Mouse (Mus musculus) kidney, postnatal 25 days (tissue): Measurements from ENCODE around the gene Tmem223.
A peak's percentile ranks its signal among the peaks of the same experiment; 100 is the strongest.

Experiments
- DNase-seq, 2 experiments: peaks; one replicate each; pipeline ENCODE4 v3.0.0; 2021; ENCODE audit warnings: mixed read lengths in 2 of 2

The Tmem223 gene

DNA sequence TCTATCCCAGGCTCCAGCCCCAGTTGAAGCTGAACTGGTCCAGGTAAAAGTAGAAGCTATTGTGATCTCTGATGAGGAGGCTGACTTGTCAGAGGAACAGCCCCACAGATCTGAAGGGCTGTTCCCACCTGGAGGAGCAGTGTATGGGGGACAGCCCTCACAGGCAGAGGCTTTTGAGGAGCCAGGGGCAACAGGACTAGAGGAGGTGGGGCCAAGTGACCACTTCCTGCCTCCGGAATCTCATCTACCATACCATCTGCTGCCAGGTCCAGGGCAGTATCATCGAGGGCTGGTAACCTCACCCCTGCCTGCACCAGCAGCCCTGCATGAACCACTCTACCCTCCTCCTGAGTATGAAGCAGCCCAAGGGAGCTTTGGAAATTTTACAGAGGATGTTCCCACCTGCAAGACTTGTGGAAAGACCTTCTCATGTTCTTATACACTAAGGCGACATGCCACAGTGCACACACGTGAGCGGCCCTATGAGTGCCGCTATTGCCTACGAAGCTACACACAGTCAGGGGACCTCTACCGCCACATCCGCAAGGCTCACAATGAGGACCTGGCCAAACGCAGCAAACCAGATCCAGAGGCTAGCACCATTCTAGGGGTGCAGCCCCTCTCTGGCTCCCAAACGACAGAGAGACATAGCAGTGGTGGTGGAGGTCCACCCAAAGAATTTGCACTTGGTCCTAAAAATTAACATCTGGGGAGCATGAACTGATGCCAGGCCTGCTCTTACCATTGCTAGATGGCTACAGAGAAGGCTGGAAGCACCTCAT lies 33.3 kb downstream of the Tmem223 start:
- no peak for DNase-seq

DNA sequence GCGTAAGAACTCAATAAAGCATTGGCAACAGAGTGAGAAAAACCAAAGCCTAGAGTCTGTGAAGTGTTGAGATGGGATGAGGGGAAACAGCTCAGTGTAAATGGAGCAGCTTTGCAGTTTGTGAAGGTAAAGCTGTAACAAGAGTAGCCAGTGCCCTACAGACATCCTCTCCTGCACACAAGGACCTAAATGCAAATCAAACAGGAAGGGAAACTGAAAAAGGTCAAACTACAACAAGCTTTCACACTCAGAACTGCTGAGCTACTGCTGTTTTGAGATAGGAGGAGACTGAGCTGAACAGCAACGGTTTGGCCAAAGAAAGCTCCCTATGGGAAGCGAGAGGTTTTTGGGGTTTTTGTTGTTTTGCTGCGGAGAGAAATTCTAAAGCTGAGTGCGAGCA lies 36.0 kb downstream of the Tmem223 start:
- no peak for DNase-seq

DNA sequence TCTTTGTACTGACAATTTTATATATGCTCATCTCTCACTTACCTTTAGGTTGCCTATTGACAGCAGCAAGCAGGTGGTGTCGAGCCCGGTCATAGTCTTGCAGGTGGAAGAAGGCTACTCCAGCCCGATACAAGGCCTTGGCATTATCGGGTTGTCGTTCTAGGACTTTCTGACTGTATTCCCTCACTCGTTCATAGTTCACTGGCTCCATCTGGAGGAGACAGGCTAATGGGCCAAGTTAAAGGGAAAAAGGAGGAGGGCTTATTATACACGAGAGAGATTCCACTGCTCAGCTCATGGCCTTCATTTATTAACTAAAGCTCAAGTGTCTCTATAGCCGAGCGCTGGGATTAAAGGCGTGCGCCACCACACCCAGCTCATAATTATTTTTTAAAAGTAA lies 45.0 kb downstream of the Tmem223 start:
- DNase-seq, result peak; percentile 48 to 50

DNA sequence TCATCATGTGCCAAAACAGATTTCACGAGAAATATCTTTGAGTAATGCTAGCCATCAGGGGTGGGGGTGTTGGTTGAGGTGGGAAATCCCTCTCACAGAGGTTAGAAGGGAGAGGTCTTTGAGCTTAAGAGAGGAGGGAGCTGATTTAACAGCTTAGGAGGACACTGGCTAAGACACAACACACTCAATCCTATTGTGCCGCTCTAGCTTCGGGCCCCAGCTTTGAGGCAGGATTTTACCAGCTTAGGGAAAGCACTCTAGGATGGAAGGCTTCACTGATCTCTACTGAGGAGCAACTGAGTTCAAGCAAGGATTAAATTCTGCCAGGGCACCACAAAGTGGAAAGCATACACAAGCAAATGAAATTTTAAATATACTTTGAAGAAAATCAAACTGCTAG lies 46.2 kb downstream of the Tmem223 start:
- no peak for DNase-seq

DNA sequence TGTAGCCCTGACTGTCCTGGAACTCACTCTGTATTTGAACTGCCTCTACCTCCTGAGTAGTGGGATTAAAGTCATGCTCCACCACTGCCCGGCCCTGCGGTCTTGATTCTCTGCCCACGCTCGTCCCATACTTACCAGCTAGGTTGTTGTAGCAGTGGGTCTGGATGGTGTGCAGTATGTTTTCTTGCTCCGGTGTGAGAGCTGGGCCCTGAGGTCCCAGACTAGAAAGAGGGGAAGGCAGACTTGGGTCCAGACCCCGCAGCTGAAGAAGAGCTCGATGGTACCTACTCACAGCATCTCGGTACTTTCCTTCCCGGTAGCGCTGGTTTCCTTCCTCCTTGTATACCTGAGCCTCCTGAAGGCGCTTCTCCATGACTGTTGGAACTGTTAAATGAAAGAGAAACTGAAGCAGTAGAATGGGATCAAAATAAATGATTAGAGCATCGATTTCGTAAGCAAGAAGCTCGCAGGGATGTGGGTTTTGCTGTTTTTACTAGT lies 47.6 kb downstream of the Tmem223 start:
- DNase-seq, result peak in 1 of 2 experiments; percentile 43

DNA sequence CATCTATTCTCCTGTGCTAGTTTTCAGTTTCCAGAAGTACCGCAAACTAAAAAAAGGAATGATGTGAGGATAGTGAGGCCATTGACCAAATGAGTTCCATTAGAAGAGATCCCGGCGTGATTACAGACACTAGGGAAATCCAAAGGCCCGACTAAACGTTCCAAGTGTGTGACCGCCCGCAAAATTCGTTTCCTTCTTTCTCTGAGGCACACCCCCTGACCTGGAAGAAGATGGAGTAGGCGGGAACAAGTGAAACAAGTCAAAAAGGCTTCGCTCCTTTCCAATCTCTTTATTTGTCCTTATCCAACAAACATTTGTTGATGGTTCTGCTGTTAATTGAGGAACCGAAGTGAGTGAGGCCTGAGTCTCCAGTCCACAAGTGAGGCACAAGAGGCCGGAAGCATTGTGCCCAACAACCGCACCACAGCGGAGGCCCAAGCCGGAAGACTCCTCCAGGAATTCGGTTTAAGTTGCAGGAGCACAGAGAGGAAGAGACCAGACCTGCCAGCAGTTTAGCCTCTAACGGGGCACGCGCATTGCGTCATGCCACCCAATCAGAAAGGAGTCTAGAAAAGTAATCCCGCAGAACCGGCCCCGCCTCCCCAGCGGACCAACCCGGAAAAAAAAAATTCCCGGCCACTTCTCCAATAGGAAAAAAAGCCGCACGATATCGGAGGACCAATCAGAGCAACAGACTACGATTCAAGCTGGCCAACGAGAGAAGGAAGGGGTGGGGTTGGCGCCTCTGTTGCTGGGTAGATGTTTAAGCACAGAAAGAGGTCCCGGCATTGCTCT lies 48.2 kb downstream of the Tmem223 start, which contains the start of gene Ttc9c:
TSS of gene Ttc9c (minus strand) at position 533 of the 795 bp plus-strand sequence.
- DNase-seq, result peak; percentile 98 to 99

DNA sequence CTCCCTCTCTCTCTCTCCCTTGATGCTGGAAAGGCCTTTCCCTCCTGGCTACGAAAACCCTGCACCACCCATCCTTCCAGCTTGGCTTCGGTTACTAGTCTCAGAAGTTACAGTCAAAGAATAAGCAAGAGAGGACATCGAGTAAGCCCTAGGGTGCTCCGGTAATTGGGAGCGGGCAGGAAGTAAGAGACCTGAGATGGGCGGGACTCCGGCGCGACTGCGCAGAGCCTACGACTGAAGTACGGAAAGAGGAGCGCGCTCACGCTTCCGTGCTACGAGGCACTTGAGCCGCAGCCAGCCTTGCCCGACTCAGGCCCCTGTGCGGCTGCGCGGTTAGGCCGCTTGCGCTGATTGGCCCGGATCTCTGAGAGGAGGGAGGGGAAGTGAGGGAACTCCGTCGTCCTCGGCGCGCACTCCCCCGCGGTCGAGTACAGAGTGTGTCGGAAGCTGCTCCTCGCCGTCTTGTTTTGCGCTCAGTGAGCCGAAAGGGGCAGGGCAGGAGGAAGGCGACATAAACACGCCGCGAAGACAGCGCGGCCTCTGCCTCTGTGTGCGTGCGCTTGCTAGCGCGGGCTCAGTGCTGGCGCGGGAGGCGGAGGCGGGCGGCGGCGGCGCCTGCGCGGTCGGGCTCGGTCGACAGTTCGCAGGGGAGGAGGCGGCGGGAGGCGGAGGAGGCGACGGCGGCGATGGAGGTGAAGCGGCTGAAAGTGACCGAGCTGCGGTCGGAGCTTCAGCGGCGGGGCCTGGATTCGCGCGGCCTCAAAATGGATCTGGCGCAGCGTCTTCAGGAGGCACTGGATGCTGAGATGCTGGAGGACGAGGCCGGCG lies 49.0 kb downstream of the Tmem223 start, which contains the start of gene Hnrnpul2:
TSS of gene Hnrnpul2 (plus strand) at position 415 of the 828 bp plus-strand sequence.
- peak; percentile 99 to 100 for DNase-seq

DNA sequence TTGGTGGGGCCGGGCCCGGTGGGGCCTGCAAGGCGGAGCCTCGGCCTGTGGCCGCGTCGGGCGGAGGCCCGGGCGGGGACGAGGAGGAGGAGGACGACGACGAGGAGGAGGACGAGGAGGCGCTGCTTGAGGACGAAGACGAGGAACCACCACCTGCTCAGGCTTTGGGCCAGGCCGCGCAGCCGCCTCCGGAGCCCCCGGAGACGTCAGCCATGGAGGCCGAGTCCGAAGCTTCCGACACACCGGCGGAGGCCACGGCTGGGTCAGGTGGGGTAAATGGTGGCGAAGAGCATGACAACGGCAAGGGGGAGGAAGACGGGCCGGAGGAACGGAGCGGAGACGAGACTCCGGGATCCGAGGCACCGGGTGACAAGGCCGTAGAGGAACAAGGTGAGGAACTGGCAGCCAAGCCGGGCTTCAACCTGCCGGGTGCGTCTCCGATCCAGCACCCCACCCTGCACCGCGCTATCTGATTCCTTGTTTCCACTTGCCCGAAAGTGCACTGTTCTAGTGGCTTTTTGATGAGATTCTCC lies 49.7 kb downstream of the Tmem223 start:
- peak in 1 of 2 experiments; percentile 25 for DNase-seq

DNA sequence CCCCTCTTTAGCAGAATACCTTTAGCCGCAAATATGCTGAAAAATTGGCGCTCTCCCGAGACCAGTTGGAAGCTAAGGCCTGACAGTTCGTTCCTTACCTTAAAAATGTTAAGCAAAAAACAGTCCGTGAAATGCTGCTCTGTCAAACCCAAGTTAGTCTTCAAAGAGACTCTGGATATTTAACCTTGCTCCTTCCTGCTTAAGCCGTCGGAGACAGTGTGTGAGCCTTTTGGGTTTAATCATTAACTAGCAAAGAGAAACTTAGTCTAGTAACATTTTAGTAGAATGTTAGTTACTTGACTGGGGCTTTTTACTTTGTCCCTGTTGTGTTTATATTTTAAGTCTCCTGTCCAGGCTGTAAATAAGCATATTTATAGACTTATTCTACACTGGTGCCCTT lies 50.4 kb downstream of the Tmem223 start:
- DNase-seq, result peak in 1 of 2 experiments; percentile 47
